Mouse (Mus musculus): Measurements from ENCODE around the gene Pax7. TPM values are rescaled to one million over a fixed set of nuclear protein-coding genes. Genes with fewer than 3 reads are reported as not detected.

Pax7 gene
- polyA plus RNA-seq, 1 experiment, result 0.06 TPM

GRCm38 (mm10) chr4:139724296-139724695, 109.0 kb downstream of the Pax7 start:
- Histone ChIP-seq H3K27me3 (replicated peaks; ENCODE audit: control insufficient read depth, insufficient read depth, low read length) (no peaks in the 10 kb centered on the region), H3K27ac (ENCODE audit: insufficient read depth, low read depth, low read length) (no peak overlapping the region), H3K36me3 (ENCODE audit: control insufficient read depth, insufficient read depth, low read length) (no peaks in the 10 kb centered on the region), H3K4me1 (ENCODE audit: control insufficient read depth, insufficient read depth, low read length) (no peaks in the 10 kb centered on the region), H3K4me3 (ENCODE audit: insufficient read depth, low read depth, low read length) (no peak overlapping the region)
- 64% methylated on average over 4 of the region's 4 CpGs for WGBS
- TF ChIP-seq POLR2A (IDR thresholded peaks at IDR 0.05; ENCODE audit: low read depth, low read length), result no peak
- TF ChIP-seq CTCF (conservative IDR thresholded peaks at IDR 0.05; ENCODE audit: insufficient read depth, insufficient read length, low read depth, low read length), result no peak
- DNase-seq, result no peak

- H3K4me1 ChIP-seq (ENCODE audit: control insufficient read depth, insufficient read depth, low read length), result no peaks in the 10 kb centered on the region
- no peak for TF ChIP-seq CTCF (conservative IDR thresholded peaks at IDR 0.05; ENCODE audit: insufficient read depth, insufficient read length, low read depth, low read length)
- TF ChIP-seq POLR2A (IDR thresholded peaks at IDR 0.05; ENCODE audit: low read depth, low read length), result no peak
- H3K27ac ChIP-seq (ENCODE audit: insufficient read depth, low read depth, low read length), result no peak overlapping the region
- no peak for DNase-seq
- 80% methylated on average over 5 of the region's 5 CpGs for WGBS
- H3K36me3 ChIP-seq (ENCODE audit: control insufficient read depth, insufficient read depth, low read length), result no peaks in the 10 kb centered on the region
- no peaks in the 10 kb centered on the region for H3K27me3 ChIP-seq (replicated peaks; ENCODE audit: control insufficient read depth, insufficient read depth, low read length)
- H3K4me3 ChIP-seq (ENCODE audit: insufficient read depth, low read depth, low read length), result no peak overlapping the region
These were observed 114.3 kb downstream of the Pax7 start for GRCm38 (mm10) chr4:139718978-139719377.

GRCm38 (mm10) chr4:139716477-139717169, 116.7 kb downstream of the Pax7 start:
- Histone ChIP-seq H3K27ac (ENCODE audit: insufficient read depth, low read depth, low read length) (no peak overlapping the region), H3K4me3 (ENCODE audit: insufficient read depth, low read depth, low read length) (no peak overlapping the region), H3K36me3 (ENCODE audit: control insufficient read depth, insufficient read depth, low read length) (no peaks in the 10 kb centered on the region), H3K27me3 (replicated peaks; ENCODE audit: control insufficient read depth, insufficient read depth, low read length) (no peaks in the 10 kb centered on the region), H3K4me1 (ENCODE audit: control insufficient read depth, insufficient read depth, low read length) (no peaks in the 10 kb centered on the region)
- TF ChIP-seq POLR2A (IDR thresholded peaks at IDR 0.05; ENCODE audit: low read depth, low read length), result no peak
- no peak for TF ChIP-seq CTCF (conservative IDR thresholded peaks at IDR 0.05; ENCODE audit: insufficient read depth, insufficient read length, low read depth, low read length)
- DNase-seq, result no peak
- 81% methylated on average over 10 of the region's 10 CpGs for WGBS

GRCm38 (mm10) chr4:139715241-139715932, 117.9 kb downstream of the Pax7 start:
- H3K36me3 ChIP-seq (ENCODE audit: control insufficient read depth, insufficient read depth, low read length), result no peaks in the 10 kb centered on the region
- peak; percentile 4 for DNase-seq
- no peak for TF ChIP-seq POLR2A (IDR thresholded peaks at IDR 0.05; ENCODE audit: low read depth, low read length)
- no peak for TF ChIP-seq CTCF (conservative IDR thresholded peaks at IDR 0.05; ENCODE audit: insufficient read depth, insufficient read length, low read depth, low read length)
- H3K27me3 ChIP-seq (replicated peaks; ENCODE audit: control insufficient read depth, insufficient read depth, low read length), result no peaks in the 10 kb centered on the region
- H3K27ac ChIP-seq (ENCODE audit: insufficient read depth, low read depth, low read length), result no peak overlapping the region
- 35% methylated on average over 13 of the region's 13 CpGs for WGBS
- no peaks in the 10 kb centered on the region for H3K4me1 ChIP-seq (ENCODE audit: control insufficient read depth, insufficient read depth, low read length)
- no peak overlapping the region for H3K4me3 ChIP-seq (ENCODE audit: insufficient read depth, low read depth, low read length)

GRCm38 (mm10) chr4:139710467-139711334, 122.6 kb downstream of the Pax7 start:
- TF ChIP-seq CTCF (conservative IDR thresholded peaks at IDR 0.05; ENCODE audit: insufficient read depth, insufficient read length, low read depth, low read length) (no peak), POLR2A (IDR thresholded peaks at IDR 0.05; ENCODE audit: low read depth, low read length) (no peak)
- WGBS, result 53% methylated on average over 25 of the region's 25 CpGs

GRCm38 (mm10) chr4:139705986-139706385, 127.3 kb downstream of the Pax7 start:
- Histone ChIP-seq H3K36me3 (ENCODE audit: control insufficient read depth, insufficient read depth, low read length) (no peaks in the 10 kb centered on the region), H3K27ac (ENCODE audit: insufficient read depth, low read depth, low read length) (no peak overlapping the region), H3K4me3 (ENCODE audit: insufficient read depth, low read depth, low read length) (no peak overlapping the region), H3K27me3 (replicated peaks; ENCODE audit: control insufficient read depth, insufficient read depth, low read length) (no peaks in the 10 kb centered on the region), H3K4me1 (ENCODE audit: control insufficient read depth, insufficient read depth, low read length) (no peaks in the 10 kb centered on the region)
- TF ChIP-seq POLR2A (IDR thresholded peaks at IDR 0.05; ENCODE audit: low read depth, low read length) (no peak), CTCF (conservative IDR thresholded peaks at IDR 0.05; ENCODE audit: insufficient read depth, insufficient read length, low read depth, low read length) (no peak)
- WGBS, result 65% methylated on average over 5 of the region's 5 CpGs
- DNase-seq, result peak; percentile 3

More at GRCm38 (mm10) chr4:139710467-139711334, 122.6 kb downstream of the Pax7 start:
- Histone ChIP-seq H3K4me3 (ENCODE audit: insufficient read depth, low read depth, low read length) (no peak overlapping the region), H3K27me3 (replicated peaks; ENCODE audit: control insufficient read depth, insufficient read depth, low read length) (no peaks in the 10 kb centered on the region), H3K36me3 (ENCODE audit: control insufficient read depth, insufficient read depth, low read length) (no peaks in the 10 kb centered on the region), H3K27ac (ENCODE audit: insufficient read depth, low read depth, low read length) (no peak overlapping the region), H3K4me1 (ENCODE audit: control insufficient read depth, insufficient read depth, low read length) (no peaks in the 10 kb centered on the region)
- DNase-seq, result no peak

Measured in kidney, adult 2 months (tissue).